Mouse (Mus musculus): Measurements from ENCODE around the gene Ldhb. TPM values are rescaled to one million over a fixed set of nuclear protein-coding genes. Genes with fewer than 3 reads are reported as not detected.

Gene Ldhb
- polyA plus RNA-seq (2014; fragmentation: Illumina TruSeq; extraction: RNeasy Lipid Tissue Mini Kit (QIAGEN cat#74804); ENCODE audit: low replicate concordance), result 8.5 TPM

DNA sequence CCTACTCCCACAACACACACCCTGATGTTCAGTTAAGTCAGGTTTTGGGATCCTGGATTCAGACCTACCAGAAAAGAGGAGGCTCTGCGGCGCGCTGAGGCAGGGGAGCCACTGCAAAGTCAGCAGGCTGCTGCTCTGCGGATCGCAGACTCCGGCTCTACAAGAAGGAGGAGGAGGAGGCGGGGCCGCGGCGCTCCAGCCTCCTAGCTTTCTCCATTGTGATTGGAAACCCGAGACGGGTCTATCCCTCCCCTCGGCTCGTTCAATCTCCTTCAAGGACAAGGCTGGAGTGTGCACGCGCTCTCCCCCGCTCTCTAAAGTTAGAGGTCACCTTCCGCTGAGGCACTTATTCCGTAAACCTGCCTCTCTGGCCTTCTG, at the start of gene Ldhb:
Gene Ldhb (minus strand): TSS at position 173 of the 378 bp plus-strand sequence.

DNA sequence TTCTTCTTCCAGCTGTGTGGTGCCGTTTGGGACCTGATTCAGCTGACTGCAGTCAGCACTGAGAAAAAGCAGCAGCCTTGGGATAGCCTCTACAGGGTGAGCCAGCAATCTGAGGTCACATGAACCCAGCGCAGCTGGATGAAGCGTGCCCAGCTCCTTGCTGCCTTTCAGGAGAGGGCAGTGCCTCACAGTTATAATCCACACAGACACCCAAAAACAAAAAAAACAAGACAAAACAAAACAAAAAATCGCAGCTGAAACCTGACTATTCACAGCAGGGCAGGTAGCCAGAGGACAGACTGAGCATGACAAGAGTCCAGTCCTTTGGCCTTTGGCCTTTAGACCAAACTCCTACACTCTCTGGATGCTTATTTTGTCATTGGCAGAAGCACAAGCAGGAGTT, 35.0 kb downstream of the Ldhb start, which contains the start of gene Gys2:
Gene Gys2 (minus strand): TSS at position 309 of the 403 bp plus-strand sequence.

Other genes with a start within 250 kb of the Ldhb start
- gene Iapp, start 209.5 kb downstream of the Ldhb start, polyA plus RNA-seq (2014; fragmentation: Illumina TruSeq; extraction: RNeasy Lipid Tissue Mini Kit (QIAGEN cat#74804); ENCODE audit: low replicate concordance), result 15.1 TPM
- 0.19 TPM for gene Slco1a5, start 185.0 kb downstream of the Ldhb start, polyA plus RNA-seq (2014; fragmentation: Illumina TruSeq; extraction: RNeasy Lipid Tissue Mini Kit (QIAGEN cat#74804); ENCODE audit: low replicate concordance)
- 55.1 TPM for gene Pyroxd1, start 162.3 kb downstream of the Ldhb start, polyA plus RNA-seq (2014; fragmentation: Illumina TruSeq; extraction: RNeasy Lipid Tissue Mini Kit (QIAGEN cat#74804); ENCODE audit: low replicate concordance)
- gene Recql, start 120.9 kb downstream of the Ldhb start, polyA plus RNA-seq (2014; fragmentation: Illumina TruSeq; extraction: RNeasy Lipid Tissue Mini Kit (QIAGEN cat#74804); ENCODE audit: low replicate concordance), result 13.0 TPM
- gene Golt1b, start 120.7 kb downstream of the Ldhb start, polyA plus RNA-seq (2014; fragmentation: Illumina TruSeq; extraction: RNeasy Lipid Tissue Mini Kit (QIAGEN cat#74804); ENCODE audit: low replicate concordance), result 31.1 TPM
- 0.41 TPM for gene Spx, start 94.5 kb downstream of the Ldhb start, polyA plus RNA-seq (2014; fragmentation: Illumina TruSeq; extraction: RNeasy Lipid Tissue Mini Kit (QIAGEN cat#74804); ENCODE audit: low replicate concordance)
- gene Gys2, start 34.8 kb downstream of the Ldhb start, polyA plus RNA-seq (2014; fragmentation: Illumina TruSeq; extraction: RNeasy Lipid Tissue Mini Kit (QIAGEN cat#74804); ENCODE audit: low replicate concordance), result not detected
- gene Kcnj8, start 63.7 kb upstream of the Ldhb start, polyA plus RNA-seq (2014; fragmentation: Illumina TruSeq; extraction: RNeasy Lipid Tissue Mini Kit (QIAGEN cat#74804); ENCODE audit: low replicate concordance), result 2.3 TPM
- gene Abcc9, start 194.4 kb upstream of the Ldhb start, polyA plus RNA-seq (2014; fragmentation: Illumina TruSeq; extraction: RNeasy Lipid Tissue Mini Kit (QIAGEN cat#74804); ENCODE audit: low replicate concordance), result 9.3 TPM
- 187 TPM for gene Cmas, start 248.7 kb upstream of the Ldhb start, polyA plus RNA-seq (2014; fragmentation: Illumina TruSeq; extraction: RNeasy Lipid Tissue Mini Kit (QIAGEN cat#74804); ENCODE audit: low replicate concordance)

Data from small intestine, adult 10 weeks (tissue).